Mouse (Mus musculus) embryonic fibroblast, embryonic 13.5 days (primary cell): ENCODE data around the gene Zfp217.

Experiments
- CTCF ChIP-seq: IDR thresholded peaks from 2 replicates; pipeline ENCODE4 v1.5.1; 2011; ENCODE audit warnings: mild to moderate bottlenecking, control low read depth, low read length, moderate library complexity, borderline replicate concordance; ENCODE audit not compliant: insufficient read depth
- POLR2A ChIP-seq: IDR thresholded peaks from 2 replicates; pipeline ENCODE4 v1.6.1; 2011; ENCODE audit warnings: low read depth, mild to moderate bottlenecking, control low read depth, low read length, moderate library complexity

- TF ChIP-seq CTCF (no peak), POLR2A (no peak)
These were observed 37.4 kb upstream of the Zfp217 start for GRCm38 (mm10) chr2:170185137-170185837.
